In the genomic region with DNA sequence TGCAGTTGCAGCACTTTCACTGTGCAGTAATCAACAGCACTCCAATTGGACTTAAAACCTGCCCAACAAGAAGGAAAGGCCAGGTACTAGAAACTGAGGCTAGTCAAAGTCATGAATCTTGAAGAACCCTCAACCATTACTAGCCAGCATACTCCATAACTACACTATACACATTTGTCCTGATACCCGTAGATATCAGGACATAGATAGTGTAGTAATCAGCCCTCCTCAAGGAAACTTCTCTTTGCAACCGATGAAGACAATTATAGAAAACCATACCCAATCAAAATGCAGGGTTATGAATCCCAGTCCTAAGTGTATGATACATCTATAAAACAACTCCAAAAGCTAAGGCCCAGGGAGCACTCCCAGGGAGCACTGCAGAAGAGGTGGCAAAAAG, we compare ENCODE assay signal across 45 mouse cellular contexts. TPM values are rescaled to one million over a fixed set of nuclear protein-coding genes. Genes with fewer than 3 reads are reported as not detected.
"Had no signal": no experiment of that assay in that cellular context is flagged by ENCODE, and none has a peak within 500 bp of the region (broad histone marks: within the 10 kb centered on the region; RNA-seq: fewer than 3 reads in every experiment).

No protein-coding gene starts in this region.

- DNase-seq: left cerebral cortex, postnatal 4 days; liver; liver, embryonic 13.5 days; liver, postnatal 0 days; lung, adult 18-20 months; lung, adult 2 months; lung, embryonic 14.5 days; lung, postnatal 10 days; lung, postnatal 14 days; lung, postnatal 36 days; lung, postnatal 4 days; midbrain, embryonic 14.5 days had no signal

- H3K36me3 ChIP-seq: limb, embryonic 10.5 days; limb, embryonic 12.5 days; limb, embryonic 13.5 days; limb, embryonic 15.5 days; liver, embryonic 12.5 days; liver, embryonic 13.5 days; liver, embryonic 15.5 days; lung, embryonic 15.5 days; midbrain, embryonic 10.5 days; midbrain, embryonic 12.5 days; midbrain, embryonic 13.5 days; midbrain, embryonic 15.5 days had no signal

- H3K4me1 ChIP-seq: limb, embryonic 12.5 days; limb, embryonic 13.5 days; limb, embryonic 15.5 days; lung, embryonic 15.5 days; midbrain, embryonic 12.5 days; midbrain, embryonic 13.5 days had no signal

- H3K9ac ChIP-seq: limb, embryonic 12.5 days; limb, embryonic 13.5 days; limb, embryonic 15.5 days; liver, embryonic 12.5 days; liver, embryonic 13.5 days; liver, embryonic 14.5 days; liver, embryonic 15.5 days; liver, postnatal 0 days; lung, embryonic 14.5 days; lung, embryonic 15.5 days; midbrain, embryonic 12.5 days; midbrain, embryonic 13.5 days; midbrain, embryonic 15.5 days had no signal

- H3K9me3 ChIP-seq: limb, embryonic 10.5 days; limb, embryonic 12.5 days; limb, embryonic 13.5 days; limb, embryonic 15.5 days; liver, embryonic 12.5 days; liver, embryonic 13.5 days; liver, embryonic 15.5 days; lung, embryonic 15.5 days; megakaryocyte, embryonic 14.5 days; midbrain, embryonic 10.5 days; midbrain, embryonic 12.5 days; midbrain, embryonic 13.5 days; midbrain, embryonic 15.5 days had no signal

- H3K27me3 ChIP-seq: limb, embryonic 12.5 days; limb, embryonic 13.5 days; limb, embryonic 15.5 days; liver, embryonic 12.5 days; liver, embryonic 13.5 days; liver, embryonic 15.5 days; lung, embryonic 15.5 days; megakaryocyte, embryonic 14.5 days; midbrain, embryonic 12.5 days; midbrain, embryonic 13.5 days; midbrain, embryonic 15.5 days had no signal

- H3K27ac ChIP-seq: limb, embryonic 10.5 days; limb, embryonic 12.5 days; limb, embryonic 13.5 days; limb, embryonic 15.5 days; liver, embryonic 12.5 days; liver, embryonic 13.5 days; liver, embryonic 14.5 days; liver, embryonic 15.5 days; lung, embryonic 15.5 days; macrophage; midbrain, embryonic 10.5 days; midbrain, embryonic 12.5 days; midbrain, embryonic 13.5 days; midbrain, embryonic 15.5 days had no signal

- H3K4me3 ChIP-seq: limb, embryonic 10.5 days; limb, embryonic 12.5 days; limb, embryonic 13.5 days; limb, embryonic 15.5 days; liver, embryonic 12.5 days; liver, embryonic 13.5 days; liver, embryonic 15.5 days; lung, embryonic 15.5 days; megakaryocyte, embryonic 14.5 days; midbrain, embryonic 10.5 days; midbrain, embryonic 12.5 days; midbrain, embryonic 13.5 days; midbrain, embryonic 15.5 days; myocyte had no signal

RNA-seq across cellular contexts. Expression of a gene that starts 53.9 kb away (rescaled TPM):
- total RNA-seq: left cerebral cortex, postnatal 10 days; left cerebral cortex, postnatal 14 days; left cerebral cortex, postnatal 25 days; left cerebral cortex, postnatal 36 days; left cerebral cortex, postnatal 4 days; liver, adult 2 months; megakaryocyte progenitor cell, adult 5-6 weeks; megakaryocyte, adult 5-6 weeks; megakaryocyte-erythroid progenitor cell, adult 5-6 weeks; midbrain, postnatal 0 days had no signal
- polyA plus RNA-seq: limb, embryonic 10.5 days; limb, embryonic 11.5 days; limb, embryonic 12.5 days; limb, embryonic 13.5 days; limb, embryonic 14.5 days; limb, embryonic 15.5 days; liver, adult 2 months; liver, embryonic 11.5 days; liver, embryonic 12.5 days; liver, embryonic 13.5 days; liver, embryonic 14.5 days; liver, embryonic 15.5 days; liver, embryonic 16.5 days; liver, postnatal 0 days; lung, embryonic 14.5 days; lung, embryonic 15.5 days; lung, embryonic 16.5 days; lung, postnatal 0 days; macrophage; midbrain, embryonic 10.5 days; midbrain, embryonic 11.5 days; midbrain, embryonic 13.5 days; midbrain, embryonic 14.5 days; midbrain, embryonic 15.5 days; midbrain, embryonic 16.5 days; myocyte; neural tube, embryonic 11.5 days had no signal
